Mouse (Mus musculus) left cerebral cortex, postnatal 25 days (tissue): ENCODE measurements around the gene Hs6st3. TPM values are rescaled to one million over a fixed set of nuclear protein-coding genes. Genes with fewer than 3 reads are reported as not detected.

Experiments
- DNase-seq, 2 experiments: peaks; one replicate each; pipeline ENCODE4 v3.0.0; 2022; ENCODE audit warnings: low spot score in 2 of 2, mixed read lengths in 1 of 2
- intact Hi-C: fragments of 180-260 bp; cut with DNase I; formaldehyde crosslinking; loops from one replicate; pipeline ENCODE4 v1.15.1; 2025
- total RNA-seq, 2 experiments: library from RNA; stranded (reverse); gene quantifications; 2 replicates each; pipeline ENCODE4 v1.2.3; 2021

Gene Hs6st3
- total RNA-seq: 10 to 100 TPM; 72.5 to 72.6 TPM

- intact Hi-C loops: loop anchor here (5.0 kb wide), 2 partner anchors 79 to 719 kb away; no protein-coding TSS in a partner anchor
- peak in 1 of 2 experiments; percentile 25 for DNase-seq
These were observed at the start of gene Hs6st3 for GRCm38 (mm10) chr14:119137906-119138785. Gene Hs6st3, plus strand, starts transcription at chr14:119138341.

- intact Hi-C loops: no loop called here
- DNase-seq: peak; percentile 86
These were observed 39.1 kb upstream of the Hs6st3 start, which contains the start of gene Uggt2 for GRCm38 (mm10) chr14:119098851-119099569. Gene Uggt2, minus strand, starts transcription at chr14:119099430.

GRCm38 (mm10) chr14:119099570-119099891, 38.6 kb upstream of the Hs6st3 start:
- intact Hi-C loops: no loop called here
- no peak for DNase-seq

- DNase-seq: no peak
These were observed 30.6 kb upstream of the Hs6st3 start for GRCm38 (mm10) chr14:119107591-119107990.

GRCm38 (mm10) chr14:119108776-119109301, 29.3 kb upstream of the Hs6st3 start:
- intact Hi-C loops: no loop called here
- no peak for DNase-seq

More at GRCm38 (mm10) chr14:119107591-119107990, 30.6 kb upstream of the Hs6st3 start:
- intact Hi-C loops: no loop called here

- DNase-seq: no peak
- intact Hi-C loops: loop anchor here (5.0 kb wide), 2 partner anchors 743 to 898 kb away; no protein-coding TSS in a partner anchor
These were observed 28.3 kb upstream of the Hs6st3 start for GRCm38 (mm10) chr14:119109776-119110218.

- intact Hi-C loops: loop anchor here (2.0 to 5.0 kb wide), 3 partner anchors 740 to 948 kb away; no protein-coding TSS in a partner anchor
- DNase-seq: peak in 1 of 2 experiments; percentile 40
These were observed 25.6 kb upstream of the Hs6st3 start for GRCm38 (mm10) chr14:119112558-119112957.

GRCm38 (mm10) chr14:119123582-119123981, 14.6 kb upstream of the Hs6st3 start:
- intact Hi-C loops: no loop called here

GRCm38 (mm10) chr14:119124061-119124460, 14.1 kb upstream of the Hs6st3 start:
- peak in 1 of 2 experiments; percentile 37 for DNase-seq
- intact Hi-C loops: no loop called here

More at GRCm38 (mm10) chr14:119123582-119123981, 14.6 kb upstream of the Hs6st3 start:
- DNase-seq: peak in 1 of 2 experiments; percentile 25

GRCm38 (mm10) chr14:119125840-119126239, 12.3 kb upstream of the Hs6st3 start:
- DNase-seq: no peak
- intact Hi-C loops: no loop called here

- intact Hi-C loops: no loop called here
- DNase-seq: no peak
These were observed 10.8 kb upstream of the Hs6st3 start for GRCm38 (mm10) chr14:119127330-119127729.

- intact Hi-C loops: loop anchor here (5.0 kb wide), 2 partner anchors 80 to 720 kb away; no protein-coding TSS in a partner anchor
- peak; percentile 87 to 96 for DNase-seq
These were observed 632 bp upstream of the Hs6st3 start for GRCm38 (mm10) chr14:119137512-119137905.

GRCm38 (mm10) chr14:119138786-119139100, 602 bp downstream of the Hs6st3 start:
- intact Hi-C loops: loop anchor here (5.0 kb wide), 2 partner anchors 79 to 719 kb away; no protein-coding TSS in a partner anchor
- DNase-seq: no peak

GRCm38 (mm10) chr14:119139381-119139950, 1.3 kb downstream of the Hs6st3 start:
- DNase-seq: peak in 1 of 2 experiments; percentile 31
- intact Hi-C loops: loop anchor here (5.0 kb wide), 2 partner anchors 78 to 718 kb away; no protein-coding TSS in a partner anchor

GRCm38 (mm10) chr14:119153088-119153487, 14.9 kb downstream of the Hs6st3 start:
- DNase-seq: no peak
- intact Hi-C loops: no loop called here

- intact Hi-C loops: no loop called here
These were observed 55.8 kb downstream of the Hs6st3 start for GRCm38 (mm10) chr14:119193905-119194304.

GRCm38 (mm10) chr14:119203508-119203907, 65.4 kb downstream of the Hs6st3 start:
- intact Hi-C loops: no loop called here
- peak in 1 of 2 experiments; percentile 60 for DNase-seq

More at GRCm38 (mm10) chr14:119193905-119194304, 55.8 kb downstream of the Hs6st3 start:
- no peak for DNase-seq

- intact Hi-C loops: loop anchor here (5.0 kb wide), 1 partner anchor 78 kb away; the partner anchor contains the start of gene Hs6st3
- DNase-seq: peak in 1 of 2 experiments; percentile 68
These were observed 77.6 kb downstream of the Hs6st3 start for GRCm38 (mm10) chr14:119215576-119216309.
